Mouse (Mus musculus) kidney, adult 2 months (tissue): ENCODE data around the gene Ifnar1.

ENCODE experiments used
- CTCF ChIP-seq: fragments of 200-500 bp; conservative IDR thresholded peaks from 2 replicates; pipeline ENCODE4 v1.5.1; 2011; ENCODE audit warnings: low read depth, mild to moderate bottlenecking, control low read depth, low read length, moderate library complexity, mixed read lengths; ENCODE audit not compliant: insufficient read depth, insufficient read length
- POLR2A ChIP-seq: fragments of 200-500 bp; IDR thresholded peaks from one replicate; pipeline ENCODE4 v1.6.1; 2011; ENCODE audit warnings: low read depth, low read length, control low read depth

DNA sequence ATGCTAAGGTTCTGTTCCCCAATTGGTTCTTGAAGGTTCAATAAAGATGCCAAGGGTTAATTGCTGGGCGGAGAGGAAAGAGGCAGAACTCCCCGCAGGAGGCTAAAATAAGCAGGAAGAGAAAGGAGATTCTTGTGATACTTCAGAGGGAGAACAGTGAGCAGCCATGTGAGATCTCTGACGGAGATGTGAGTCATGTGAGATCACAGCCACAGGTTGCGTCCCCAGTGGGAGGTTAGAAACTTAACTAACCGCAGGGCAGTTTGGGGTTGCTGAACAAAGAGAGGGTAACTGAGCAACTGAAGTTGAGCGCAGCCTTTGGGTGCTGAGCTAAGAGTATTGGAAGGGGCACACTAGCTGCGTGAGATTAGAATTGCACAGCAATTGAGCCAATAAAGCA, 9.3 kb upstream of the Ifnar1 start:
- TF ChIP-seq CTCF = no peak
- TF ChIP-seq POLR2A = no peak
